Comparison of ENCODE assay signal across 24 mouse cellular contexts in genomic region chr14:26887244-26887643, GRCm38 (mm10). TPM values are rescaled to one million over a fixed set of nuclear protein-coding genes. Genes with fewer than 3 reads are reported as not detected.
A peak's percentile ranks its signal among the peaks of the same experiment; 100 is the strongest.
DNase-seq lines count a peak whose midpoint lies in the region; ATAC-seq lines count a peak whose summit lies in the region.
"Had no signal": no experiment of that assay in that cellular context is flagged by ENCODE, and none has a peak within 500 bp of the region (broad histone marks: within the 10 kb centered on the region; RNA-seq: fewer than 3 reads in every experiment).

No protein-coding gene starts in this region.

- intact Hi-C loops in heart, postnatal 14 days (cut with DNase I), result no loop called here

- DNase-seq in heart, adult 11 months, result peak; percentile 2
- no peak for DNase-seq in heart, postnatal 14 days
- DNase-seq in kidney, postnatal 14 days, result peak; percentile 5
- DNase-seq in retina, postnatal 1 day, result peak; percentile 11
- DNase-seq in retina, embryonic 14.5 days (ENCODE audit: low spot score), result no peak
- DNase-seq in yolk sac, embryonic 10.5 days (ENCODE audit: low spot score), result peak; percentile 18
- DNase-seq in c-Kit-positive CD71-positive TER-119-positive erythroid progenitor cells, embryonic 14.5 days (ENCODE audit: low spot score), result no peak
- DNase-seq: adrenal gland, adult 8-10 months; adrenal gland, postnatal 36 days; B cell, adult 2 months; cerebellum, adult 11-12 months; cerebellum, adult 9-10 months; cerebellum, postnatal 25 days; gastrocnemius, postnatal 36 days; heart, adult 18-20 months; heart, postnatal 10 days had no signal

- H3K4me2 ChIP-seq in kidney, embryonic 14.5 days (replicated peaks; ENCODE audit: low read depth, low read length), result no peak overlapping the region
- H3K4me2 ChIP-seq: embryonic facial prominence, embryonic 12.5 days; forebrain, embryonic 15.5 days had no signal

- H3K36me3 ChIP-seq in kidney, embryonic 14.5 days (ENCODE audit: control insufficient read depth, insufficient read depth, low read length), result no peaks in the 10 kb centered on the region
- H3K36me3 ChIP-seq: embryonic facial prominence, embryonic 12.5 days; forebrain, embryonic 15.5 days; G1E; heart, embryonic 10.5 days had no signal

- H3K4me3 ChIP-seq in kidney, embryonic 14.5 days (ENCODE audit: low read length), result no peak overlapping the region
- H3K4me3 ChIP-seq: embryonic facial prominence, embryonic 12.5 days; forebrain, embryonic 15.5 days; heart, embryonic 10.5 days had no signal

- H3K4me1 ChIP-seq in kidney, embryonic 14.5 days (ENCODE audit: control insufficient read depth, insufficient read depth, low read length), result no peaks in the 10 kb centered on the region
- H3K4me1 ChIP-seq: embryonic facial prominence, embryonic 12.5 days; forebrain, embryonic 15.5 days; heart, embryonic 10.5 days had no signal

- 76% methylated on average over 3 of the region's 3 CpGs for WGBS in kidney, embryonic 14.5 days

- H3K9ac ChIP-seq in kidney, embryonic 14.5 days (ENCODE audit: low read depth, low read length), result no peak overlapping the region
- H3K9ac ChIP-seq: embryonic facial prominence, embryonic 12.5 days; forebrain, embryonic 15.5 days had no signal

- no peaks in the 10 kb centered on the region for H3K27me3 ChIP-seq in kidney, embryonic 14.5 days (ENCODE audit: control insufficient read depth, insufficient read depth, low read length)
- H3K27me3 ChIP-seq: embryonic facial prominence, embryonic 12.5 days; forebrain, embryonic 15.5 days had no signal

- ATAC-seq in kidney, embryonic 14.5 days (ENCODE audit: low FRiP score, low TSS enrichment), result no peak
- ATAC-seq: CD4-positive, CD25-positive, alpha-beta regulatory T cell, adult 4 months; forebrain, embryonic 15.5 days had no signal

- no peaks in the 10 kb centered on the region for H3K9me3 ChIP-seq in kidney, embryonic 14.5 days (ENCODE audit: control insufficient read depth, low read length)
- H3K9me3 ChIP-seq: embryonic facial prominence, embryonic 12.5 days; forebrain, embryonic 15.5 days; G1E; heart, embryonic 10.5 days had no signal

- no peak overlapping the region for H3K27ac ChIP-seq in kidney, embryonic 14.5 days (ENCODE audit: low read depth, low read length)
- H3K27ac ChIP-seq: embryonic facial prominence, embryonic 12.5 days; forebrain, embryonic 15.5 days; heart, embryonic 10.5 days had no signal

RNA-seq across cellular contexts. Expression of gene Asb14, which starts 7.1 kb away (rescaled TPM):
- total RNA-seq in heart, postnatal 14 days (2021), result 10 to 100 TPM; 53.5 to 61.3 TPM
- 0.13 and 0.26 TPM in 2 replicates for polyA plus RNA-seq in kidney, embryonic 14.5 days (2014; fragmentation: Nextera tagmentation; extraction: Ambion mirVana)
- total RNA-seq: adrenal gland, adult 8-10 months; adrenal gland, postnatal 36 days; hematopoietic stem cell, adult 5-6 weeks had no signal
- polyA plus RNA-seq: forebrain, embryonic 11.5 days; G1E had no signal

Comparison
In these comparisons a context has a peak if more than half of its experiments do, and no peak if none do; other contexts are left out.
1. DNase-seq: peak in heart, adult 11 months (single experiment), kidney, postnatal 14 days (single experiment), retina, postnatal 1 day (single experiment) and yolk sac, embryonic 10.5 days (single experiment); none in heart, postnatal 14 days (0 of 2), retina, embryonic 14.5 days (single experiment) and c-Kit-positive CD71-positive TER-119-positive erythroid progenitor cells, embryonic 14.5 days (single experiment).